Mouse (Mus musculus) cortical plate, adult 2 months (tissue): ENCODE results near the gene Ptges.

ENCODE experiments used
- CTCF ChIP-seq: fragments of 200-500 bp; IDR thresholded peaks from 2 replicates; pipeline ENCODE4 v1.5.1; 2011; ENCODE audit warnings: mild to moderate bottlenecking, control low read depth, low read length; ENCODE audit not compliant: insufficient read depth; ENCODE audit errors: extremely low read depth
- POLR2A ChIP-seq: fragments of 200-500 bp; IDR thresholded peaks from 2 replicates; pipeline ENCODE4 v1.6.1; 2011; ENCODE audit warnings: mild to moderate bottlenecking, low read length, control low read depth; ENCODE audit not compliant: insufficient read depth; ENCODE audit errors: extremely low read depth

DNA sequence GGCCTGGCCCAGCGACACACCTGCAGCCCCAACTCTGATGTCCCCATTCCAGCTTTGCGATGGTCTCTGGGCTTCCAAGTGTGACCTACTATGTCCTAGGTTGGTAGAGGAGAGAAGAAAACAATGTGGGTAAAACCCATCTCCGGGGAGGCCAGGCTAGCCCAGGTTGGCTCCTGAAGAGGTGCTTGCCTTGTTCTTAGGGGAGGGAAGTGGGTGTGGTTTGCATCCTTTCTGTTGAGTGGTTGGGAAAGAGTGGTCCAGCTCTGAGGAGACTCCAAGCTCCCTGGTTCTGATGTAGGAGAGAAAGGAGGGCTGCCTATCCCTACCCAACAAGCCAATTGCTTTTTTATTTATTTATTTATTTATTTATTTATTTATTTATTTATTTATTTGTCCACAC is 64.2 kb downstream of the Ptges start:
- no peak for TF ChIP-seq POLR2A
- no peak for TF ChIP-seq CTCF
